21 mouse cellular contexts compared by ENCODE assay signal in genomic region chr15:15229926-15230325, GRCm38 (mm10).
DNase-seq lines count a peak whose midpoint lies in the region; ATAC-seq and TF ChIP-seq lines count a peak whose summit lies in the region.
"Had no signal": no experiment of that assay in that cellular context is flagged by ENCODE, and none has a peak within 500 bp of the region (broad histone marks: within the 10 kb centered on the region; RNA-seq: fewer than 3 reads in every experiment).

No protein-coding gene starts in this region.

- no peak overlapping the region for H3K27ac ChIP-seq in forebrain, postnatal 0 days (ENCODE audit: low read depth, low read length)
- no peak overlapping the region for H3K27ac ChIP-seq in forebrain, embryonic 15.5 days (replicated peaks)
- H3K27ac ChIP-seq in layer of hippocampus, adult 2 months = no peak overlapping the region
- H3K27ac ChIP-seq: embryonic facial prominence, embryonic 12.5 days; gastrocnemius, adult 2 months; heart, embryonic 13.5 days; liver, embryonic 15.5 days; midbrain, embryonic 15.5 days; neural tube, embryonic 15.5 days had no signal

- no peaks in the 10 kb centered on the region for H3K27me3 ChIP-seq in forebrain, postnatal 0 days (ENCODE audit: insufficient read depth, low read length)
- H3K27me3 ChIP-seq in forebrain, embryonic 15.5 days = no peaks in the 10 kb centered on the region
- H3K27me3 ChIP-seq: embryonic facial prominence, embryonic 12.5 days; heart, embryonic 13.5 days; liver, embryonic 15.5 days; midbrain, embryonic 15.5 days; neural tube, embryonic 15.5 days had no signal

- peak; percentile 24 for DNase-seq in forebrain, postnatal 0 days
- DNase-seq in layer of hippocampus, adult 2 months (ENCODE audit: low spot score in 2 of 2) = no peak
- DNase-seq in layer of hippocampus, adult 9-10 months (ENCODE audit: low spot score) = no peak
- DNase-seq in 416B (ENCODE audit: low read depth) = peak; percentile 67
- DNase-seq in MEL-GATA-1-ER (ENCODE audit: extremely low read depth, low read depth) = peak; percentile 46
- DNase-seq in urinary bladder, postnatal 36 days (ENCODE audit: low spot score in 2 of 2) = no peak
- no peak for DNase-seq in adrenal gland, postnatal 14 days
- DNase-seq: adrenal gland, postnatal 36 days; cerebellum, adult 2 months; cerebellum, postnatal 36 days; gastrocnemius, adult 2 months; heart, postnatal 4 days; kidney, adult 9 months; kidney, postnatal 4 days had no signal

- H3K9me3 ChIP-seq in forebrain, postnatal 0 days (ENCODE audit: low read length) = no peaks in the 10 kb centered on the region
- H3K9me3 ChIP-seq in forebrain, embryonic 15.5 days = no peaks in the 10 kb centered on the region
- H3K9me3 ChIP-seq: embryonic facial prominence, embryonic 12.5 days; heart, embryonic 13.5 days; liver, embryonic 15.5 days; midbrain, embryonic 15.5 days; neural tube, embryonic 15.5 days had no signal

- no peak for ATAC-seq in forebrain, postnatal 0 days
- no peak for ATAC-seq in forebrain, embryonic 15.5 days (replicated peaks)
- ATAC-seq: lung, postnatal 0 days; midbrain, embryonic 15.5 days had no signal

- WGBS in forebrain, postnatal 0 days = 66% methylated on average over 3 of the region's 3 CpGs
- 80% methylated on average over 3 of the region's 3 CpGs for WGBS in forebrain, embryonic 15.5 days

- H3K4me2 ChIP-seq in forebrain, postnatal 0 days (ENCODE audit: low read depth) = no peak overlapping the region
- H3K4me2 ChIP-seq in forebrain, embryonic 15.5 days (replicated peaks) = no peak overlapping the region
- H3K4me2 ChIP-seq: embryonic facial prominence, embryonic 12.5 days; heart, embryonic 13.5 days; liver, embryonic 15.5 days; midbrain, embryonic 15.5 days; neural tube, embryonic 15.5 days had no signal

- no peaks in the 10 kb centered on the region for H3K4me1 ChIP-seq in forebrain, postnatal 0 days (ENCODE audit: insufficient read depth)
- no peaks in the 10 kb centered on the region for H3K4me1 ChIP-seq in forebrain, embryonic 15.5 days
- H3K4me1 ChIP-seq: embryonic facial prominence, embryonic 12.5 days; heart, embryonic 13.5 days; liver, embryonic 15.5 days; midbrain, embryonic 15.5 days; neural tube, embryonic 15.5 days had no signal

- H3K9ac ChIP-seq in forebrain, postnatal 0 days = no peak overlapping the region
- no peak overlapping the region for H3K9ac ChIP-seq in forebrain, embryonic 15.5 days (replicated peaks)
- H3K9ac ChIP-seq: embryonic facial prominence, embryonic 12.5 days; heart, embryonic 13.5 days; liver, embryonic 15.5 days; midbrain, embryonic 15.5 days; neural tube, embryonic 15.5 days had no signal

- TF ChIP-seq CTCF in forebrain, postnatal 0 days (IDR thresholded peaks at IDR 0.05; ENCODE audit: low read depth) = peak; percentile 61
- TF ChIP-seq CTCF in layer of hippocampus, adult 2 months (conservative IDR thresholded peaks at IDR 0.05) = peak; percentile 80

- H3K36me3 ChIP-seq in forebrain, postnatal 0 days (ENCODE audit: insufficient read depth) = no peaks in the 10 kb centered on the region
- H3K36me3 ChIP-seq in forebrain, embryonic 15.5 days = no peaks in the 10 kb centered on the region
- H3K36me3 ChIP-seq: embryonic facial prominence, embryonic 12.5 days; heart, embryonic 13.5 days; liver, embryonic 15.5 days; midbrain, embryonic 15.5 days; neural tube, embryonic 15.5 days had no signal

- H3K4me3 ChIP-seq in forebrain, postnatal 0 days (ENCODE audit: low read depth, low read length) = no peak overlapping the region
- no peak overlapping the region for H3K4me3 ChIP-seq in forebrain, embryonic 15.5 days
- H3K4me3 ChIP-seq in layer of hippocampus, adult 2 months = no peak overlapping the region
- H3K4me3 ChIP-seq: embryonic facial prominence, embryonic 12.5 days; gastrocnemius, adult 2 months; heart, embryonic 13.5 days; liver, embryonic 15.5 days; midbrain, embryonic 15.5 days; neural tube, embryonic 15.5 days had no signal

Comparison
In these comparisons a context has a peak if more than half of its experiments do, and no peak if none do; other contexts are left out.
1. DNase-seq: peak in forebrain, postnatal 0 days (single experiment), 416B (single experiment) and MEL-GATA-1-ER (single experiment); none in layer of hippocampus, adult 2 months (0 of 2), layer of hippocampus, adult 9-10 months (single experiment), urinary bladder, postnatal 36 days (0 of 2) and adrenal gland, postnatal 14 days (single experiment).